Mouse (Mus musculus): ENCODE data around the gene Gtf2ird1. TPM values are rescaled to one million over a fixed set of nuclear protein-coding genes. Genes with fewer than 3 reads are reported as not detected.
A peak's percentile ranks its signal among the peaks of the same experiment; 100 is the strongest.
"Not testable (repeated sequence)": the region's sequence is repeated elsewhere in the genome, so short reads cannot be mapped to it uniquely, and the experiment has no call there.

The Gtf2ird1 gene
- polyA plus RNA-seq, 1 experiment: 52.5 TPM

GRCm38 (mm10) chr5:134359101-134359500 is 97.4 kb downstream of the Gtf2ird1 start:
- 88% methylated on average over 4 of the region's 4 CpGs for WGBS
- no peak for DNase-seq (ENCODE audit: low read depth, low spot score)

GRCm38 (mm10) chr5:134355372-134355771 is 101.1 kb downstream of the Gtf2ird1 start:
- DNase-seq (ENCODE audit: low read depth, low spot score): not testable (repeated sequence)
- WGBS: 89% methylated on average over 4 of the region's 4 CpGs

GRCm38 (mm10) chr5:134353117-134353516 is 103.4 kb downstream of the Gtf2ird1 start:
- no peak for DNase-seq (ENCODE audit: low read depth, low spot score)
- WGBS: 58% methylated on average over 4 of the region's 4 CpGs

GRCm38 (mm10) chr5:134352527-134353001 is 104.0 kb downstream of the Gtf2ird1 start:
- no peak for DNase-seq (ENCODE audit: low read depth, low spot score)
- 46% methylated on average over 3 of the region's 3 CpGs for WGBS

- WGBS: 8% methylated on average over 10 of the region's 10 CpGs
- DNase-seq (ENCODE audit: low read depth, low spot score): peak; percentile 83
Measured at GRCm38 (mm10) chr5:134350660-134351059, 105.9 kb downstream of the Gtf2ird1 start.

- 80% methylated on average over 2 of the region's 2 CpGs for WGBS
- DNase-seq (ENCODE audit: low read depth, low spot score): no peak
Measured at GRCm38 (mm10) chr5:134347066-134347465, 109.5 kb downstream of the Gtf2ird1 start.

- DNase-seq (ENCODE audit: low read depth, low spot score): no peak
- 76% methylated on average over 9 of the region's 9 CpGs for WGBS
Measured at GRCm38 (mm10) chr5:134345449-134345848, 111.1 kb downstream of the Gtf2ird1 start.

GRCm38 (mm10) chr5:134344076-134344475 is 112.4 kb downstream of the Gtf2ird1 start:
- WGBS: 80% methylated on average over 8 of the region's 8 CpGs
- no peak for DNase-seq (ENCODE audit: low read depth, low spot score)

- WGBS: 97% methylated on average over 3 of the region's 4 CpGs
- DNase-seq (ENCODE audit: low read depth, low spot score): not testable (repeated sequence)
Measured at GRCm38 (mm10) chr5:134343530-134343929, 113.0 kb downstream of the Gtf2ird1 start.

- WGBS: 63% methylated on average over 18 of the region's 18 CpGs
Measured at GRCm38 (mm10) chr5:134342503-134343205, 113.9 kb downstream of the Gtf2ird1 start.

GRCm38 (mm10) chr5:134341721-134342120 is 114.8 kb downstream of the Gtf2ird1 start:
- DNase-seq (ENCODE audit: low read depth, low spot score): no peak
- WGBS: 84% methylated on average over 5 of the region's 5 CpGs

More at GRCm38 (mm10) chr5:134342503-134343205, 113.9 kb downstream of the Gtf2ird1 start:
- no peak for DNase-seq (ENCODE audit: low read depth, low spot score)

GRCm38 (mm10) chr5:134341321-134341720 is 115.2 kb downstream of the Gtf2ird1 start:
- 60% methylated on average over 10 of the region's 10 CpGs for WGBS
- no peak for DNase-seq (ENCODE audit: low read depth, low spot score)

- no peak for DNase-seq (ENCODE audit: low read depth, low spot score)
Measured at GRCm38 (mm10) chr5:134340101-134340522, 116.4 kb downstream of the Gtf2ird1 start.

GRCm38 (mm10) chr5:134337012-134337411 is 119.5 kb downstream of the Gtf2ird1 start:
- WGBS: 83% methylated on average over 2 of the region's 2 CpGs
- not testable (repeated sequence) for DNase-seq (ENCODE audit: low read depth, low spot score)

More at GRCm38 (mm10) chr5:134340101-134340522, 116.4 kb downstream of the Gtf2ird1 start:
- 36% methylated on average over 6 of the region's 6 CpGs for WGBS

- WGBS: 39% methylated on average over 8 of the region's 8 CpGs
- no peak for DNase-seq (ENCODE audit: low read depth, low spot score)
Measured at GRCm38 (mm10) chr5:134332743-134333142, 123.8 kb downstream of the Gtf2ird1 start.

- DNase-seq (ENCODE audit: low read depth, low spot score): peak; percentile 55
- 38% methylated on average over 2 of the region's 2 CpGs for WGBS
Measured at GRCm38 (mm10) chr5:134330082-134330481, 126.4 kb downstream of the Gtf2ird1 start.

GRCm38 (mm10) chr5:134329311-134329710 is 127.2 kb downstream of the Gtf2ird1 start:
- WGBS: 69% methylated on average over 4 of the region's 4 CpGs
- DNase-seq (ENCODE audit: low read depth, low spot score): no peak

GRCm38 (mm10) chr5:134328482-134329001 is 128.0 kb downstream of the Gtf2ird1 start:
- DNase-seq (ENCODE audit: low read depth, low spot score): no peak
- 82% methylated on average over 6 of the region's 6 CpGs for WGBS

GRCm38 (mm10) chr5:134325856-134326566 is 130.5 kb downstream of the Gtf2ird1 start:
- DNase-seq (ENCODE audit: low read depth, low spot score): no peak
- WGBS: 35% methylated on average over 13 of the region's 13 CpGs

GRCm38 (mm10) chr5:134323869-134324268 is 132.6 kb downstream of the Gtf2ird1 start:
- WGBS: 13% methylated on average over 2 of the region's 2 CpGs
- no peak for DNase-seq (ENCODE audit: low read depth, low spot score)
